Mouse (Mus musculus) kidney, adult 11 months (tissue): ENCODE measurements around the gene Atg4d.

ENCODE experiments used
- DNase-seq: peaks from one replicate; pipeline ENCODE4 v3.0.0; 2022

Gene Atg4d

DNA sequence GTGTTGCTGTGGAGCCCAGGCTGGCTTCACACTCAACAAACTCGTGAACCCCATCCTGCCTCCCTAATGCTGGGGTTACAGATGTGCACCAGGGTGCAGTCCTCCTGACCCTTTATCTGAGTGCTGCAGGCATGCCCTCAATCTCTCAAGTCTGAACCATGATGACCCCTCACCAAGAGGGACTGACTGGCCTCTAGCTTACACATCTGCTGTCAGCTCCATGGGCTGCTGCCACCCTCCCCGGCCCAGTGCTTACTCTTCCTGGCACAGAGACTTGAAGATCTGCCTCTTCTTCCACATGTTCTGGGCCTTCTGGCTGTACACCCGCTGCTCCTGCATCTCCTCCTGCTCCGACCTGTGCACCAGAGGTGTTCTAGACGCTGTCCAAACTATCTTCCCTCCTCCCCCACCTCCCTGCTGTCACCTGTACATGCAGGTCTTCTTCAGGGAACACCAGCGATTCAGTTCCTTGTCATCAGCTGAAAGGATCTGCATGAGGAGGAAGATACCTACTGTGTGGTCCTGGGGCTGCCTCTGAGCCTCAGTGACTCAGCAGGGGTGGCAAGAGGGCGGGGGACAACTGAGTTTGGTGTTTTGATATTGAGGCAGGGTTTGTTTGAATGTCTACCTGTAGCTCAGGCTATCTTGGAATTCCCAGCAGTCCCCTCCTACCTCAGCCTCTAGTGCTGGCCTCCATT, 10.1 kb downstream of the Atg4d start:
- no peak for DNase-seq

- no peak for DNase-seq
These were observed 10.6 kb downstream of the Atg4d start for GRCm38 (mm10) chr9:21275727-21276126.

DNA sequence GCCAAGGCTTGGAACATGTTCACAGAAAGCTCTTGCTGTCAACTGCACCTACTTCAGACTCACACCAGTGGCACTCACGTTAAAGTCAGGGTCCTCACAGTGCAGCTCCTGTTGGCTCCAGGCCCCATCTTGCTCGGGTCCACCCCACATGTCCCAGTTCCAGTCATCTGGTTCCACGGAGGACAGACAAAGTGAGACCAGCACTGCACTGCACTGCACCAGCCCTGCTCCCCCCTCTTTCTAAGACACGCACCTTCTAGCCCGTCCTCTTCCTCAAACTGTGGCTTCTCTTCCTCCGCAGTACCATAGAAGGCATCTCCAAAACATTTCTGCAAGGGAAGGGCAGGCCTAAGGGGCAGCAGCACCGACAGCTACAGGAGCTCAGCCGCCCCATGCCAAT, 11.2 kb downstream of the Atg4d start:
- DNase-seq, result no peak

GRCm38 (mm10) chr9:21277776-21278175, 12.7 kb downstream of the Atg4d start:
- DNase-seq, result no peak

DNA sequence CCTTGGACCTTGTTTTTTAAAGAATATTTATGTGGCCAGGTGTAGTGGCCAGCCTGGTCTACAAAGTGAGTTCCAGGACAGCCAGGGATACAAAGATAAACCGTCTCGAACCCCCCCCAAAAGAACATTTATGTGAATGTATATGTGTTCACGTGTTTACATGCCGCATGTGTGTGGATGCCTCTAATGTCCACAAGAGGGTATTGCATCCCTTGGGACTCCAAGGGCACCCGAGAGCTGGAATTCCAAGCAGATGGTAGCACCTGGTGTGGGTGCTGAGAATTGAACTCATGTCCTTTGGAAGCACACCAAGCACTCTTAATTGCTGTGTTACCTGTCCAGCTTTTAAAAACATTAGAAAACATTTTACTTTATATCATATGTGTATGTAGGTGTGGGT, 18.5 kb downstream of the Atg4d start:
- no peak for DNase-seq

- no peak for DNase-seq
These were observed 18.9 kb downstream of the Atg4d start for GRCm38 (mm10) chr9:21283994-21284393.

- no peak for DNase-seq
These were observed 21.7 kb downstream of the Atg4d start for GRCm38 (mm10) chr9:21286753-21287152.

GRCm38 (mm10) chr9:21287571-21288402, 22.7 kb downstream of the Atg4d start, which contains the start of gene Kri1:
Kri1 (minus strand) TSS chr9:21287969.
- peak; percentile 99 for DNase-seq

DNA sequence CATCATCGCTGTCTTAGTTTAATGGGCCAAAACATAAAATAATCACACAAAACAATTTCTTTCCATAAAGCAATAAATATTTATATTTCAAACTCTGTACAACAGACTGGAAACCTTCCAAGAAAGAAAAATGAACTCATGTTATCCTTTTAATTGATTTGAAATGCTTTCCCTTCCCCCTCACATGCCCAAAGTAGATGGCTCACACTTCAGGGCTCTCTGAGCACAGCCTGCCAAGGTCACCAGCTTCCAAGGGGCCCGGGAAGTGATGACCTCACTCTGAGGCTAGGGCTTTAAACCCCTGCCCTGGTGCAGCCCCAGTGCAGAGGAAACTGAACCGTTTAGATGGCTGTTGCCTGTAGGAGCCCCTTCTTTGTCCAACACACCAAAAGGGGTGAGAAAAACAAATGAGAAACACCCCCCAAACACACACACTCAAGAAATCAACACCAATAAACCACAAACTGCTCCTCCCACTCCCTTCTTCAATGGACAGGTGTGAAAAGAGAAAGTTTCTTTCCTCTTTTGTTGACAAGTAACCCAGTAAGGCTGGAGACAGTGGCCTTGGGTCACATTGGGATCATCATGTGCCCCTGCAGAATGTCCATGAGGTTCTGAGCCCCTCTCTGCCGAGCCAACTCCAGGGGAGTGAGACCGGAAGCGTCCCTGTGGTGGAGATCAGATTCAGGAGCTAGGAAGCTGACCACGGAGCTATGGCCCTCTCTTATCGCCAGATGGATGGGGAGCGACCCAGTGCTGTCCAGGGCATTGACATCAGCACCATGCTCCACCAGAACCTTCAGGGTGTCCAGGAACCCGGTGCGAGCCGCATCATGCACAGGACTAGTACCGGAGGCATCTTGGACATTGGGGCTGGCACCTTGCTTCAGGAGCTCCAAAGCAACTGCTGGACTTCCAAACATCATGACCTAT, 23.6 kb downstream of the Atg4d start:
- DNase-seq, result no peak

GRCm38 (mm10) chr9:21289337-21289671, 24.2 kb downstream of the Atg4d start:
- no peak for DNase-seq

GRCm38 (mm10) chr9:21290589-21290988, 25.5 kb downstream of the Atg4d start:
- DNase-seq, result no peak

- peak; percentile 100 for DNase-seq
These were observed 26.1 kb downstream of the Atg4d start, which contains the start of gene Cdkn2d for GRCm38 (mm10) chr9:21291022-21291787. Cdkn2d (minus strand) TSS chr9:21291407.

- peak; percentile 36 for DNase-seq
These were observed 26.8 kb downstream of the Atg4d start for GRCm38 (mm10) chr9:21291868-21292267.

DNA sequence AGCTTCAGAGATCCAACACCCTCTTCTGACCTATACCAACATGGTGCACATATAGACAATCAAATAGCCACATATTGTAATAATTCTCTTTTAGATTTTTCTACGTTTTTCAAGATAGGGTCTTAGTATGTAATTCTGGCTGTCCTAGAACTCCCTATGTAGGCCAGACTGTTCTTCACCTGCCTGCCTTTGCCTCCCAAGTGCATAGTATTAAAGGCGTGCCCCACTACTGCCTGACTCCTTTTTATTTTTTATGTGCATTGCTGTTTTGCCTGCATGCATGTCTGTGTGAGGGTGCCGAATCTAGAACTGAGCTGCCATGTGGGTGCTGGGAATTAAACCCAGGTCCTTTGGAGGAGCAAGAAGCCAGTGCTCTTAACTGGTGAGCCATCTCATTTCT, 27.2 kb downstream of the Atg4d start:
- DNase-seq, result no peak

DNA sequence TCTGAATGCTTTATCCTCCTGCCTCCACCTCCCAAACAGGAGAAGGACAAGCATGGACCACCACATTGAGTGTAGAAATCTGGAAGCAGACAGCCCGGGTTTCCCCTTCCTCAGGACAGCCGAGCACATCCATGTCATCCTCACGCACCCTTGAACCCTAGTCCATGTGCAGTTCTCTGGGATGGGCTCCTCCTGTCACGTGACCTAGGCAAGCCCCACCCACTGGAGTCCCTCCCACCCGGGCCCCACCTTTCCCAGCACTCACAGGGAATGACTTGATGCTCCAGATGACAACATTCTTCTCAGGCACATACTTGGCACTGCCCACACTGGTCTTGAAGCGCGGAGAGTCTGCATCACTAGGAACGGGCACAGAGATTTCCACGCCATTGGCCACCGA, 33.9 kb downstream of the Atg4d start:
- no peak for DNase-seq

- DNase-seq, result no peak
These were observed 40.0 kb downstream of the Atg4d start for GRCm38 (mm10) chr9:21305065-21305464.

- no peak for DNase-seq
These were observed 44.2 kb downstream of the Atg4d start for GRCm38 (mm10) chr9:21309150-21309741.

GRCm38 (mm10) chr9:21311695-21312094, 46.6 kb downstream of the Atg4d start:
- DNase-seq, result no peak

DNA sequence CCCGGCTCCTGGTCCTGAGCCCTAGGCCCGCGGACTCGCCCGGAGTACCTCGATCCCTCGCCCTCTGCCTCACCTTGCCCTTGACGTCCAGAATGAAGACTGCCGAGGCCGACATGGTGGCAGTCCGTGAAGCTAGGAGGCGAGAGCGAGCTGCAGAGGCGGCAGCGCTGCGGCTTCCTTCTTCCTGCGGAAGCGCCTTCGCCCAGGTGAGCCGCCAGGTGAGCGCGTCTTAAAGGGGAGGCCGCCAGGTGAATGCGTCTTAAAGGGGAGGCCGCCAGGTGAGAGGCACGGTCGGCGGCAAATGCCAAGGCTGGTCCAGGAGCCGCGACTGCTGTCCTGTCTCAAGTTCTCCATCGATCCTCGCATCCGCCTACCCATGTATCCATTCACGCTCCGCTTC, 47.0 kb downstream of the Atg4d start, which contains the start of gene Ap1m2:
TSS of gene Ap1m2 (minus strand) at position 204 of the 400 bp plus-strand sequence.
- peak; percentile 66 for DNase-seq

GRCm38 (mm10) chr9:21313394-21313793, 48.3 kb downstream of the Atg4d start:
- DNase-seq, result peak; percentile 77

DNA sequence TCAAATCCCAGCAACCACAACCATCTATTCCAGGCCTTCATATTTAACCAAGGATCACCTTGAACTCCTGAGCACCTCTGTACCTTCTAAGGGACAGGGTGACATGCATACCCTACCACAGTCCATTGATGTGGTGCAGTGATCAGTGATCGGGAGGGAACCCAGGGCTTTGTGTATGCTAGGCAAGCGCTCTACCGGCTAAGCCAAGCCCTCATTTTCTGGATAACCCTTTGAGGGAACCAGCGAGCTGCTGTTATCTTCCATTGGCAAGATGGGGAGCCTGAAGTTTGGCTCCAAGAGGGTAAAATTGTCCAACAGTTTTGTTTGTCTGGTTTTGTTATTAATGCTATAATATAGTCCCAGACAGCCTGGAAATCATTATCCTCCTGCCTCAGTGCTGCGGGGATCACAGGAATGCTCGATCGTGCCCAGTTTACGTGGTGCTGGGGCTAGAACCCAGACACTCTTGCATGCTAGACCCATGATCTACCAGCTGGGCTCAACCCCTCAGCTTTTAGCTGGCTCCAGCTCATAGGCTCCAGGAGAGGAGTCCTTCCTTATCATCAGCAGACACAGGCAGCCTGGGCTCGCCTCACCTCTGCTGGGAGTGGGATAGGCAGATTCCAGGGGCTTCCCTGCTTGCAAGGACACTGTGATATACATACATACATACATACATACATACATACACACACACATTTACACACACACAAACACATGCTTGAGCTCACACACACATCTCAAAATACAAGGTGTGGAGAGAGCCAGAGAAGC, 49.5 kb downstream of the Atg4d start:
- no peak for DNase-seq
